9 mouse cellular contexts compared by ENCODE assay signal in the genomic region with DNA sequence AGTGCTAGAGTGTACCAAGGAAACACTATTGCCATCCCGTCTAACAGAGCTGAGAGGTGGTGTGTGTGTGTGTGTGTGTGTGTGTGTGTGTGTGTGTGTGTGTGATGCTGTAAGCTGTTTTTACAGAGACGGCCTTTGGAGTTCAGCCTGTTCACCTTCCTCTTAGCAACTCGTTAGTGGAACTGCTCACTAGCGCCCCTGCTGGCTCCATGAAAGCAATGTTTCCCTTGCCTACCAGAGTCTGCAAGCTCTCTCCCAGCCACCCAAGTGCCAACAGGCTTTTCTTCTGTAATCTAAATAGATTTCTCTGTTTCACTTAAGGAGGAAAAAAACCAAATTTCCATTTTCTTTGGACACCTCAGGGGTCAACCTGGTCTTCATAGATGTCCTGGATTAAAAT.
DNase-seq lines count a peak whose midpoint lies in the region; ATAC-seq and TF ChIP-seq lines count a peak whose summit lies in the region.
"Had no signal": no experiment of that assay in that cellular context is flagged by ENCODE, and none has a peak within 500 bp of the region (broad histone marks: within the 10 kb centered on the region; RNA-seq: fewer than 3 reads in every experiment).

No protein-coding gene starts in this region.

- H3K9me3 ChIP-seq in stomach, postnatal 0 days (ENCODE audit: control insufficient read depth, low read length), result no peaks in the 10 kb centered on the region

- no peak overlapping the region for H3K27ac ChIP-seq in left cerebral cortex, adult 2 months
- H3K27ac ChIP-seq in bone marrow, adult 2 months (ENCODE audit: control insufficient read depth, insufficient read depth, low read depth, low read length, poor library complexity), result no peak overlapping the region
- no peak overlapping the region for H3K27ac ChIP-seq in stomach, postnatal 0 days (replicated peaks)

- TF ChIP-seq CTCF in left cerebral cortex, adult 2 months (IDR thresholded peaks at IDR 0.05), result peak; percentile 43
- peak; percentile 41; the same call in 1 of the 2 replicates for TF ChIP-seq CTCF in bone marrow, adult 2 months (IDR thresholded peaks at IDR 0.05; ENCODE audit: control insufficient read depth, insufficient read depth, low read length)
- TF ChIP-seq CTCF in stomach, postnatal 0 days (IDR thresholded peaks at IDR 0.05; ENCODE audit: low read depth), result peak; percentile 72

- no peaks in the 10 kb centered on the region for H3K4me1 ChIP-seq in bone marrow, adult 2 months (ENCODE audit: control insufficient read depth, insufficient read depth, low read length)
- no peaks in the 10 kb centered on the region for H3K4me1 ChIP-seq in stomach, postnatal 0 days (replicated peaks; ENCODE audit: control insufficient read depth, insufficient read depth)

- ATAC-seq in stomach, postnatal 0 days (ENCODE audit: low FRiP score, low TSS enrichment), result no peak

- no peak for TF ChIP-seq EP300 in stomach, postnatal 0 days (optimal IDR thresholded peaks at IDR 0.05)

- WGBS in bone marrow, adult 2 months, result 26% methylated on average over 4 of the region's 4 CpGs
- WGBS in stomach, postnatal 0 days, result 23% methylated on average over 4 of the region's 4 CpGs

- no peaks in the 10 kb centered on the region for H3K36me3 ChIP-seq in stomach, postnatal 0 days (ENCODE audit: control insufficient read depth, insufficient read depth, low read length)
- H3K36me3 ChIP-seq: G1E had no signal

- no peak overlapping the region for H3K9ac ChIP-seq in stomach, postnatal 0 days (ENCODE audit: low read length)

- H3K4me3 ChIP-seq in left cerebral cortex, adult 2 months, result no peak overlapping the region
- H3K4me3 ChIP-seq in bone marrow, adult 2 months (replicated peaks; ENCODE audit: control insufficient read depth, low read depth, low read length), result no peak overlapping the region
- H3K4me3 ChIP-seq in stomach, postnatal 0 days (ENCODE audit: low read depth, low read length), result no peak overlapping the region

- H3K4me2 ChIP-seq in stomach, postnatal 0 days (replicated peaks; ENCODE audit: low read depth), result no peak overlapping the region

- intact Hi-C loops in left cerebral cortex, adult 2 months (cut with DNase I), result no loop called here
- intact Hi-C loops in left cerebral cortex, postnatal 25 days (cut with DNase I), result no loop called here
- intact Hi-C loops in left cerebral cortex, postnatal 36 days (cut with DNase I), result no loop called here

- DNase-seq in cerebellum, adult 18-20 months, result peak; percentile 14 to 26
- no peak for DNase-seq in cerebellum, adult 11 months
- no peak for DNase-seq in left cerebral cortex, adult 2 months (ENCODE audit: extremely low spot score in 1 of 2, low spot score in 2 of 2)
- DNase-seq in left cerebral cortex, postnatal 25 days (ENCODE audit: low spot score in 2 of 2), result no peak
- DNase-seq in kidney, postnatal 10 days, result peak; percentile 34
- peak; percentile 47 for DNase-seq in stomach, postnatal 0 days (ENCODE audit: low spot score)
- no peak for DNase-seq in left cerebral cortex, postnatal 36 days (ENCODE audit: low spot score in 2 of 2)

- TF ChIP-seq POLR2A in bone marrow, adult 2 months (IDR thresholded peaks at IDR 0.05; ENCODE audit: borderline replicate concordance, control insufficient read depth, low read depth, low read length), result no peak

- no peaks in the 10 kb centered on the region for H3K27me3 ChIP-seq in stomach, postnatal 0 days (ENCODE audit: control insufficient read depth, insufficient read depth, low read length)

Comparison
In these comparisons a context has a peak if more than half of its experiments do, and no peak if none do; other contexts are left out.
1. DNase-seq: peak in cerebellum, adult 18-20 months (2 of 2), kidney, postnatal 10 days (single experiment) and stomach, postnatal 0 days (single experiment); none in cerebellum, adult 11 months (single experiment), left cerebral cortex, adult 2 months (0 of 2), left cerebral cortex, postnatal 25 days (0 of 2) and left cerebral cortex, postnatal 36 days (0 of 2).
2. Peak in every context shown above with its lines, with median percentiles within 50 percentile points of each other: CTCF ChIP-seq.